Mouse (Mus musculus) right cerebral cortex, postnatal 4 days (tissue): ENCODE measurements at regions not wholly inside any gene's neighbourhood (a gene's known extent, or its start where the extent isn't known, plus 50 kb on each side); places are given as distances from the start of the nearest gene placed in this dataset.

Source experiments
- DNase-seq: peaks from one replicate; pipeline ENCODE4 v3.0.0-alpha.2; 2022

- no peak for DNase-seq
These were observed 76.6 kb upstream of the Cxcr4 start for GRCm38 (mm10) chr1:128668718-128669117.

GRCm38 (mm10) chr1:128667121-128667762 lies 75.1 kb upstream of the Cxcr4 start:
- no peak for DNase-seq

- DNase-seq, result no peak
These were observed 71.1 kb upstream of the Cxcr4 start for GRCm38 (mm10) chr1:128663207-128663606.

- no peak for DNase-seq
These were observed 67.8 kb upstream of the Cxcr4 start for GRCm38 (mm10) chr1:128659857-128660256.

- no peak for DNase-seq
These were observed 66.7 kb upstream of the Cxcr4 start for GRCm38 (mm10) chr1:128658802-128659201.

- DNase-seq, result no peak
These were observed 62.2 kb upstream of the Cxcr4 start for GRCm38 (mm10) chr1:128654099-128654862.

- no peak for DNase-seq
These were observed 58.5 kb upstream of the Cxcr4 start for GRCm38 (mm10) chr1:128650596-128650995.

- no peak for DNase-seq
These were observed 57.5 kb upstream of the Cxcr4 start for GRCm38 (mm10) chr1:128649490-128650178.

GRCm38 (mm10) chr1:128643316-128643776 lies 51.3 kb upstream of the Cxcr4 start:
- no peak for DNase-seq

GRCm38 (mm10) chr1:128642212-128642611 lies 50.1 kb upstream of the Cxcr4 start:
- no peak for DNase-seq
